Mouse (Mus musculus) MEL (cell line): Measurements from ENCODE around the gene Ckap5. TPM values are rescaled to one million over a fixed set of nuclear protein-coding genes. Genes with fewer than 3 reads are reported as not detected.

Experiments
- DNase-seq: peaks from one replicate; pipeline ENCODE4 v3.0.0; 2011; ENCODE audit warnings: low read depth, low spot score
- H3K27ac ChIP-seq: 2 replicates; pipeline ENCODE4 v1.5.1; 2012; ENCODE audit warnings: low read depth, mild to moderate bottlenecking, control low read depth, low read length, moderate library complexity; ENCODE audit not compliant: control insufficient read depth
- H3K27me3 ChIP-seq, 2 experiments: fragments of 150-350 bp in 1 of 2; sonication (generic) in 1 of 2; 2 replicates each; pipeline ENCODE4 v1.6.1; 2012; ENCODE audit warnings: low read length in 2 of 2, mild to moderate bottlenecking in 2 of 2, improper control_type of control experiment in 1 of 2, moderate library complexity in 1 of 2; ENCODE audit not compliant: insufficient read depth in 2 of 2, control insufficient read depth in 1 of 2
- H3K36me3 ChIP-seq, 2 experiments: 2 replicates each; pipeline ENCODE4 v1.6.1; 2012 to 2014; ENCODE audit warnings: low read length in 2 of 2, improper control_type of control experiment in 1 of 2, inconsistent platforms in 1 of 2, mild to moderate bottlenecking in 1 of 2; ENCODE audit not compliant: insufficient read depth in 2 of 2, control insufficient read depth in 1 of 2
- H3K4me1 ChIP-seq, 2 experiments: fragments of 150-350 bp in 1 of 2; sonication (generic) in 1 of 2; 2 replicates each; pipeline ENCODE4 v1.6.1; 2012; ENCODE audit warnings: low read length in 2 of 2, improper control_type of control experiment in 1 of 2, mild to moderate bottlenecking in 1 of 2; ENCODE audit not compliant: insufficient read depth in 2 of 2, control insufficient read depth in 1 of 2
- H3K4me3 ChIP-seq, 2 experiments: fragments of 150-350 bp in 1 of 2; sonication (generic) in 1 of 2; 2 replicates each; pipeline ENCODE4 v1.5.1; 2012; ENCODE audit warnings: low read depth in 2 of 2, low read length in 2 of 2, mild to moderate bottlenecking in 2 of 2, moderate library complexity in 2 of 2, control low read depth in 1 of 2, improper control_type of control experiment in 1 of 2; ENCODE audit not compliant: control insufficient read depth in 1 of 2, insufficient read depth in 1 of 2
- H3K79me2 ChIP-seq: 2 replicates; pipeline ENCODE4 v1.6.1; 2012; ENCODE audit warnings: mild to moderate bottlenecking, low read length, moderate library complexity; ENCODE audit not compliant: control insufficient read depth, poor library complexity, insufficient read depth
- H3K9ac ChIP-seq: 2 replicates; pipeline ENCODE4 v1.6.1; 2012; ENCODE audit warnings: low read depth, mild to moderate bottlenecking, control low read depth, low read length, moderate library complexity; ENCODE audit not compliant: control insufficient read depth, poor library complexity, severe bottlenecking
- H3K9me3 ChIP-seq: fragments of 150-350 bp; sonication (generic); replicated peaks from 2 replicates; pipeline ENCODE4 v1.6.1; 2012; ENCODE audit warnings: mild to moderate bottlenecking, low read length, improper control_type of control experiment, moderate library complexity; ENCODE audit not compliant: insufficient read depth
- CHD1 ChIP-seq: IDR thresholded peaks from 2 replicates; pipeline ENCODE4 v1.6.1; 2012; ENCODE audit warnings: low read depth, mild to moderate bottlenecking, inconsistent platforms, low read length, improper control_type of control experiment
- CHD2 ChIP-seq: IDR thresholded peaks from 2 replicates; pipeline ENCODE4 v1.6.1; 2011; ENCODE audit warnings: low read length, improper control_type of control experiment
- ETS1 ChIP-seq: IDR thresholded peaks from 2 replicates; pipeline ENCODE4 v1.6.1; 2012; ENCODE audit warnings: low read depth, mild to moderate bottlenecking, inconsistent platforms, low read length, improper control_type of control experiment, moderate library complexity
- GABPA ChIP-seq: IDR thresholded peaks from 2 replicates; pipeline ENCODE4 v1.6.1; 2012; ENCODE audit warnings: low read depth, mild to moderate bottlenecking, inconsistent platforms, low read length, improper control_type of control experiment, moderate library complexity
- GATA1 ChIP-seq: IDR thresholded peaks from 2 replicates; pipeline ENCODE4 v1.6.1; 2011; ENCODE audit warnings: low read depth, low read length, improper control_type of control experiment
- HCFC1 ChIP-seq: IDR thresholded peaks from 2 replicates; pipeline ENCODE4 v1.6.1; 2012; ENCODE audit warnings: low read depth, mild to moderate bottlenecking, inconsistent platforms, low read length, improper control_type of control experiment, moderate library complexity
- MAFK ChIP-seq: IDR thresholded peaks from 2 replicates; pipeline ENCODE4 v1.6.1; 2011; ENCODE audit warnings: low read depth, mild to moderate bottlenecking, low read length, improper control_type of control experiment, borderline replicate concordance
- MAZ ChIP-seq: IDR thresholded peaks from 2 replicates; pipeline ENCODE4 v1.6.1; 2012; ENCODE audit warnings: low read depth, mild to moderate bottlenecking, inconsistent platforms, low read length, improper control_type of control experiment
- POLR2A ChIP-seq, 2 experiments: IDR thresholded peaks; 2 replicates each; pipeline ENCODE4 v1.6.1; 2011 to 2012; ENCODE audit warnings: low read length in 2 of 2, mild to moderate bottlenecking in 2 of 2, control low read depth in 1 of 2, improper control_type of control experiment in 1 of 2, low read depth in 1 of 2, moderate library complexity in 1 of 2; ENCODE audit not compliant: control insufficient read depth in 1 of 2, insufficient read depth in 1 of 2, poor library complexity in 1 of 2
- RCOR1 ChIP-seq: IDR thresholded peaks from 2 replicates; pipeline ENCODE4 v1.6.1; 2012; ENCODE audit warnings: low read depth, mild to moderate bottlenecking, inconsistent platforms, low read length, improper control_type of control experiment
- UBTF ChIP-seq: IDR thresholded peaks from 2 replicates; pipeline ENCODE4 v1.6.1; 2012; ENCODE audit warnings: low read depth, mild to moderate bottlenecking, inconsistent platforms, low read length, improper control_type of control experiment, moderate library complexity, borderline replicate concordance; ENCODE audit not compliant: insufficient read depth
- USF1 ChIP-seq: IDR thresholded peaks from 2 replicates; pipeline ENCODE4 v1.6.1; 2014; ENCODE audit warnings: low read depth, mild to moderate bottlenecking, inconsistent platforms, low read length, improper control_type of control experiment, moderate library complexity
- polyA plus RNA-seq, 2 experiments: library from polyadenylated mRNA; stranded (reverse) in 1 of 2; unstranded in 1 of 2; fragments of >175 nt in 1 of 2; fragments of >200 nt in 1 of 2; gene quantifications; 2 replicates each; pipeline versions ENCODE4 v1.2.1 to v1.2.4; 2012; ENCODE audit warnings: low replicate concordance in 2 of 2, low read depth in 1 of 2; ENCODE audit not compliant: insufficient read length in 2 of 2, insufficient read depth in 1 of 2, missing spikeins in 1 of 2
- total RNA-seq: library from RNA; depleted of rRNA; stranded (reverse); fragments of 300-350 nt; gene quantifications from 2 replicates; pipeline ENCODE4 v1.2.3, GENCODE M21; 2012

Ckap5 gene
- total and polyA plus RNA-seq, 3 experiments, result 44.0 to 57.1 (median 45.3) TPM

- Histone ChIP-seq H3K79me2 (no peaks in the 10 kb centered on the region), H3K4me3 (no peak overlapping the region), H3K9me3 (no peaks in the 10 kb centered on the region), H3K27ac (no peak overlapping the region), H3K36me3 (no peaks in the 10 kb centered on the region; a peak in 1 of 4 replicates)
- no peak for DNase-seq
- TF ChIP-seq GATA1 (no peak), GABPA (no peak), USF1 (no peak), MAFK (no peak), MAZ (no peak)
- TF ChIP-seq, all 39 proteins: peak for 0
- H3K27me3 ChIP-seq, result no peaks in the 10 kb centered on the region
- H3K4me1 ChIP-seq, result no peaks in the 10 kb centered on the region
- no peak overlapping the region for H3K9ac ChIP-seq
These were observed 32.6 kb upstream of the Ckap5 start for GRCm38 (mm10) chr2:91493981-91494380.

GRCm38 (mm10) chr2:91498093-91498719 lies 28.4 kb upstream of the Ckap5 start:
- H3K27me3 ChIP-seq, result no peaks in the 10 kb centered on the region
- no peak overlapping the region for H3K27ac ChIP-seq
- TF ChIP-seq CHD1 (no peak), CHD2 (no peak), UBTF (no peak), HCFC1 (no peak)
- TF ChIP-seq, all 39 proteins: peak for 0
- Histone ChIP-seq H3K79me2 (no peaks in the 10 kb centered on the region), H3K36me3 (no peaks in the 10 kb centered on the region; a peak in 1 of 4 replicates), H3K9me3 (no peaks in the 10 kb centered on the region), H3K9ac (no peak overlapping the region), H3K4me1 (no peaks in the 10 kb centered on the region), H3K4me3 (no peak overlapping the region)
- DNase-seq, result no peak

- no peak overlapping the region for H3K9ac ChIP-seq
- no peaks in the 10 kb centered on the region for H3K9me3 ChIP-seq
- no peaks in the 10 kb centered on the region for H3K27me3 ChIP-seq
- H3K36me3 ChIP-seq, result no peaks in the 10 kb centered on the region
- H3K27ac ChIP-seq, result no peak overlapping the region
- no peak overlapping the region for H3K4me3 ChIP-seq
- no peaks in the 10 kb centered on the region for H3K4me1 ChIP-seq
- H3K79me2 ChIP-seq, result no peaks in the 10 kb centered on the region
- no peak for DNase-seq
- TF ChIP-seq CHD1 (no peak), POLR2A (IDR thresholded peaks at IDR 0.05; ENCODE audit: control insufficient read depth in 1 of 2, insufficient read depth in 1 of 2, low read depth in 1 of 2, low read length in 2 of 2, poor library complexity in 1 of 2) (no peak), RCOR1 (no peak), ETS1 (no peak), GABPA (no peak)
- TF ChIP-seq, all 39 proteins: peak for 0
These were observed 18.5 kb upstream of the Ckap5 start for GRCm38 (mm10) chr2:91508076-91508475.
